ENCODE assay signal across 30 mouse cellular contexts in genomic region chr8:95698179-95698578, GRCm38 (mm10). TPM values are rescaled to one million over a fixed set of nuclear protein-coding genes. Genes with fewer than 3 reads are reported as not detected.
DNase-seq lines count a peak whose midpoint lies in the region; ATAC-seq and TF ChIP-seq lines count a peak whose summit lies in the region.
"Had no signal": no experiment of that assay in that cellular context is flagged by ENCODE, and none has a peak within 500 bp of the region (broad histone marks: within the 10 kb centered on the region; RNA-seq: fewer than 3 reads in every experiment).

No protein-coding gene starts in this region.

- H3K79me2 ChIP-seq in CH12.LX (replicated peaks; ENCODE audit: control insufficient read depth, extremely low read depth, insufficient read depth, poor library complexity, severe bottlenecking) (no peaks in the 10 kb centered on the region), MEL (ENCODE audit: control insufficient read depth, insufficient read depth, low read length, poor library complexity) (no peaks in the 10 kb centered on the region)

- intact Hi-C loops in left cerebral cortex, adult 2 months (cut with DNase I): loop anchor here (5.0 kb wide), 2 partner anchors 211 to 351 kb away; no protein-coding TSS in a partner anchor

- no peak overlapping the region for H3K4me3 ChIP-seq in left cerebral cortex, adult 2 months
- H3K4me3 ChIP-seq in CH12.LX (replicated peaks in 1 of 3; ENCODE audit: low read depth in 2 of 3, low read length in 2 of 3, poor library complexity in 1 of 3) (no peak overlapping the region), MEL (ENCODE audit: control insufficient read depth in 1 of 2, insufficient read depth in 1 of 2, low read depth in 2 of 2, low read length in 2 of 2) (0 out of 4 replicates have a peak overlapping the region, but pooled peaks of 1 of the 2 experiments have one; percentile 15)
- H3K4me3 ChIP-seq in liver, postnatal 0 days (ENCODE audit: low read depth, low read length): no peak overlapping the region
- H3K4me3 ChIP-seq: embryonic facial prominence, embryonic 10.5 days; embryonic facial prominence, embryonic 13.5 days; erythroblast, embryonic 14.5 days; forebrain, embryonic 12.5 days; forebrain, embryonic 15.5 days; heart, embryonic 12.5 days; heart, embryonic 15.5 days; hindbrain, embryonic 10.5 days; hindbrain, embryonic 13.5 days had no signal

- in situ Hi-C loops in CH12.LX (cut with MboI; ENCODE audit: low pct_ligation_motif_present, low pct_unique_long_range_greater_than_20kb, low sequenced_read_pairs): loop anchor here (5.0 kb wide), 1 partner anchor 96 kb away; no protein-coding TSS in a partner anchor

- TF ChIP-seq EP300 in CH12.LX (IDR thresholded peaks at IDR 0.05; ENCODE audit: low read length): no peak
- TF ChIP-seq EP300 in MEL (IDR thresholded peaks at IDR 0.05; ENCODE audit: low read depth in 1 of 2, low read length in 2 of 2): no peak
- TF ChIP-seq EP300 in liver, postnatal 0 days (IDR thresholded peaks at IDR 0.05; ENCODE audit: low read depth): no peak

- no peak for TF ChIP-seq CTCF in left cerebral cortex, adult 2 months (IDR thresholded peaks at IDR 0.05)
- TF ChIP-seq CTCF in CH12.LX (conservative IDR thresholded peaks at IDR 0.05 in 1 of 2, IDR thresholded peaks at IDR 0.05 in 1 of 2; ENCODE audit: low read depth in 2 of 2, low read length in 2 of 2) (no peak), MEL (IDR thresholded peaks at IDR 0.05 in 2 of 3, conservative IDR thresholded peaks at IDR 0.05 in 1 of 3; ENCODE audit: control insufficient read depth in 1 of 3, insufficient read depth in 1 of 3, low read depth in 2 of 3, low read length in 3 of 3, poor library complexity in 1 of 3, severe bottlenecking in 1 of 3) (no peak)
- TF ChIP-seq CTCF in liver, postnatal 0 days (IDR thresholded peaks at IDR 0.05; ENCODE audit: low read depth): no peak

- dilution Hi-C loops in CH12.LX (cut with MboI; ENCODE audit: extremely low pct_ligation_motif_present, extremely low pct_unique_long_range_greater_than_20kb, low sequenced_read_pairs): no loop called here

- no peak for DNase-seq in left cerebral cortex, adult 2 months (ENCODE audit: extremely low spot score in 1 of 2, low spot score in 2 of 2)
- DNase-seq in left cerebral cortex, adult 11 months (ENCODE audit: low spot score): no peak
- DNase-seq in CH12.LX (ENCODE audit: extremely low read depth) (no peak), MEL (ENCODE audit: low read depth, low spot score) (no peak), adipocyte (ENCODE audit: low spot score) (no peak), MN1 (ENCODE audit: low spot score) (no peak)
- DNase-seq in liver, postnatal 0 days: no peak
- DNase-seq: adrenal gland, adult 2 months; adrenal gland, postnatal 14 days; cerebellum, adult 11 months; cerebellum, adult 2 months; cerebellum, adult 9-11 months; cerebellum, postnatal 25 days; embryo, embryonic 11 days; gastrocnemius, postnatal 25 days; heart, adult 18-20 months; heart, postnatal 10 days; heart, postnatal 36 days had no signal

- no peaks in the 10 kb centered on the region for H3K36me3 ChIP-seq in CH12.LX (replicated peaks in 1 of 2; ENCODE audit: control insufficient read depth in 1 of 2, insufficient read depth in 1 of 2, low read length in 1 of 2)
- no peaks in the 10 kb centered on the region for H3K36me3 ChIP-seq in MEL (ENCODE audit: control insufficient read depth in 1 of 2, insufficient read depth in 2 of 2, low read length in 2 of 2)
- H3K36me3 ChIP-seq in liver, postnatal 0 days (replicated peaks; ENCODE audit: insufficient read depth, low read length): no peaks in the 10 kb centered on the region
- H3K36me3 ChIP-seq: embryonic facial prominence, embryonic 10.5 days; embryonic facial prominence, embryonic 13.5 days; forebrain, embryonic 12.5 days; forebrain, embryonic 15.5 days; heart, embryonic 12.5 days; heart, embryonic 15.5 days; hindbrain, embryonic 10.5 days; hindbrain, embryonic 13.5 days had no signal

- TF ChIP-seq POLR2A in CH12.LX (IDR thresholded peaks at IDR 0.05; ENCODE audit: low read depth, low read length) (no peak), MEL (IDR thresholded peaks at IDR 0.05; ENCODE audit: control insufficient read depth in 1 of 2, insufficient read depth in 1 of 2, low read depth in 1 of 2, low read length in 2 of 2, poor library complexity in 1 of 2) (no peak)

- no peak for TF ChIP-seq RAD21 in CH12.LX (IDR thresholded peaks at IDR 0.05; ENCODE audit: low read depth, low read length)
- TF ChIP-seq RAD21 in MEL (IDR thresholded peaks at IDR 0.05; ENCODE audit: low read depth, low read length): no peak

- no peak for ATAC-seq in liver, postnatal 0 days
- ATAC-seq: CD4-positive, CD25-positive, alpha-beta regulatory T cell, adult 4 months; forebrain, embryonic 15.5 days; hindbrain, embryonic 16.5 days; Patski had no signal

- no peak overlapping the region for H3K9ac ChIP-seq in CH12.LX (ENCODE audit: insufficient read depth, low read depth)
- no peak overlapping the region for H3K9ac ChIP-seq in MEL (ENCODE audit: control insufficient read depth, low read depth, low read length, poor library complexity, severe bottlenecking)
- no peak overlapping the region for H3K9ac ChIP-seq in liver, postnatal 0 days (replicated peaks)
- H3K9ac ChIP-seq: forebrain, embryonic 12.5 days; heart, embryonic 12.5 days; heart, embryonic 15.5 days had no signal

- no peak overlapping the region for H3K4me2 ChIP-seq in CH12.LX (ENCODE audit: insufficient read depth, low read depth, poor library complexity, severe bottlenecking)
- no peak overlapping the region for H3K4me2 ChIP-seq in liver, postnatal 0 days (ENCODE audit: low read depth, low read length)
- H3K4me2 ChIP-seq: embryonic facial prominence, embryonic 13.5 days; forebrain, embryonic 12.5 days; forebrain, embryonic 15.5 days; heart, embryonic 12.5 days; heart, embryonic 15.5 days; hindbrain, embryonic 13.5 days had no signal

- H3K9me3 ChIP-seq in CH12.LX (replicated peaks; ENCODE audit: low read length) (no peaks in the 10 kb centered on the region), MEL (replicated peaks; ENCODE audit: insufficient read depth, low read length) (no peaks in the 10 kb centered on the region)
- no peaks in the 10 kb centered on the region for H3K9me3 ChIP-seq in liver, postnatal 0 days (ENCODE audit: low read length)
- H3K9me3 ChIP-seq: embryonic facial prominence, embryonic 10.5 days; embryonic facial prominence, embryonic 13.5 days; forebrain, embryonic 12.5 days; forebrain, embryonic 15.5 days; heart, embryonic 12.5 days; heart, embryonic 15.5 days; hindbrain, embryonic 10.5 days; hindbrain, embryonic 13.5 days had no signal

- peak overlapping the region; percentile 92 for H3K27ac ChIP-seq in left cerebral cortex, adult 2 months
- H3K27ac ChIP-seq in CH12.LX (ENCODE audit: insufficient read depth, low read depth) (no peak overlapping the region), MEL (ENCODE audit: control insufficient read depth, low read depth, low read length) (no peak overlapping the region)
- H3K27ac ChIP-seq in liver, postnatal 0 days (ENCODE audit: low read depth): no peak overlapping the region
- H3K27ac ChIP-seq: embryonic facial prominence, embryonic 10.5 days; embryonic facial prominence, embryonic 13.5 days; forebrain, embryonic 12.5 days; forebrain, embryonic 15.5 days; heart, embryonic 15.5 days; hindbrain, embryonic 10.5 days; hindbrain, embryonic 13.5 days had no signal

- WGBS in liver, postnatal 0 days (ENCODE audit: insufficient replicate concordance): 24% methylated on average over 6 of the region's 6 CpGs

- H3K4me1 ChIP-seq in CH12.LX (ENCODE audit: control insufficient read depth in 1 of 2, insufficient read depth in 2 of 2) (peaks cover 0 to 21% of the 10 kb centered on the region in 2 experiments; a peak in 2 of 4 replicates), MEL (ENCODE audit: control insufficient read depth in 1 of 2, insufficient read depth in 2 of 2, low read length in 2 of 2) (no peaks in the 10 kb centered on the region)
- H3K4me1 ChIP-seq in liver, postnatal 0 days (ENCODE audit: insufficient read depth): peaks cover 2% of the 10 kb centered on the region; the same call in 1 of the 2 replicates

- peaks cover 49% of the 10 kb centered on the region for H3K27me3 ChIP-seq in CH12.LX (replicated peaks)
- H3K27me3 ChIP-seq in MEL (ENCODE audit: control insufficient read depth in 1 of 2, insufficient read depth in 2 of 2, low read length in 2 of 2): peaks cover 2 to 5% of the 10 kb centered on the region in 2 experiments; a peak in 3 of 4 replicates
- H3K27me3 ChIP-seq in liver, postnatal 0 days (ENCODE audit: insufficient read depth, low read length): peaks cover 42% of the 10 kb centered on the region

TF ChIP-seq in CH12.LX, 34 proteins besides CTCF, POLR2A, EP300 and RAD21:
- TF ChIP-seq ZNF384 (IDR thresholded peaks at IDR 0.05; ENCODE audit: low read depth, low read length) (peak; percentile 70), NRF1 (IDR thresholded peaks at IDR 0.05; ENCODE audit: low read depth, low read length) (no peak), BHLHE40 (IDR thresholded peaks at IDR 0.05; ENCODE audit: low read depth, low read length) (0 out of 2 replicates have a peak, but pooled peaks have one; percentile 19)

TF ChIP-seq in MEL, 35 proteins besides CTCF, POLR2A, EP300 and RAD21:
- TF ChIP-seq SIN3A (IDR thresholded peaks at IDR 0.05; ENCODE audit: low read length) (no peak), SMC3 (IDR thresholded peaks at IDR 0.05; ENCODE audit: low read depth, low read length) (peak; percentile 3; the same call in 1 of the 2 replicates), USF1 (IDR thresholded peaks at IDR 0.05; ENCODE audit: low read depth, low read length) (peak; percentile 59), ZNF384 (IDR thresholded peaks at IDR 0.05; ENCODE audit: low read depth, low read length) (0 out of 2 replicates have a peak, but pooled peaks have one; percentile 28)

RNA-seq across cellular contexts. Expression of gene Setd6, which starts 17.5 kb away (rescaled TPM):
- 10 to 100 TPM; 17.7 to 23.5 TPM for total RNA-seq in left cerebral cortex, adult 2 months (2021)
- total RNA-seq in CH12.LX (2012; rRNA removed) (29.6 and 31.0 TPM in 2 replicates), CH12.LX (2014; rRNA removed) (25.6 and 29.7 TPM in 2 replicates), MEL (2012; rRNA removed) (37.8 and 42.0 TPM in 2 replicates)
- polyA plus RNA-seq in CH12.LX (2012; ENCODE audit: insufficient read length, low read depth) (50.6 and 61.3 TPM in 2 replicates), MEL (2012; ENCODE audit: insufficient read depth in 1 of 2, insufficient read length in 2 of 2, low read depth in 1 of 2, low replicate concordance in 2 of 2, missing spikeins in 1 of 2) (10 to 100 TPM in 1 of 2 experiments, not detected in 1; 78.4 TPM)
- polyA plus RNA-seq in liver, postnatal 0 days (2015; fragmentation: Nextera tagmentation; extraction: Ambion mirVana): 14.0 and 18.4 TPM in 2 replicates

RNA-seq across cellular contexts. Expression of gene Ndrg4, which starts 21.4 kb away (rescaled TPM):
- 1,000 to 10,000 TPM; 1,675 to 1,813 TPM for total RNA-seq in left cerebral cortex, adult 2 months (2021)
- 1.7 and 2.1 TPM in 2 replicates for total RNA-seq in CH12.LX (2012; rRNA removed)
- 1.6 TPM in 2 replicates for total RNA-seq in CH12.LX (2014; rRNA removed)
- 2.1 TPM in 2 replicates for polyA plus RNA-seq in CH12.LX (2012; ENCODE audit: insufficient read length, low read depth)
- total RNA-seq in MEL (2012; rRNA removed): 0.15 TPM in 1 of 2 replicates, not detected in the other
- polyA plus RNA-seq in MEL (2012; ENCODE audit: insufficient read depth in 1 of 2, insufficient read length in 2 of 2, low read depth in 1 of 2, low replicate concordance in 2 of 2, missing spikeins in 1 of 2): under 1 TPM in 1 of 2 experiments, not detected in 1; 0.28 TPM
- polyA plus RNA-seq in liver, postnatal 0 days (2015; fragmentation: Nextera tagmentation; extraction: Ambion mirVana): 0.48 and 0.92 TPM in 2 replicates

Comparison
In these comparisons a context has a peak if more than half of its experiments do, and no peak if none do; other contexts are left out.
1. RNA of gene Ndrg4, which starts 21.4 kb away (total RNA-seq): 1,675 to 1,813 TPM in left cerebral cortex, adult 2 months; 1.6 to 2.1 TPM in CH12.LX and 0.15 TPM in MEL; every median in the first group is over 100 times any median in the second.